Mouse (Mus musculus): ENCODE measurements around the gene Pbx2.
"Not testable (repeated sequence)": the region's sequence is repeated elsewhere in the genome, so short reads cannot be mapped to it uniquely, and the experiment has no call there.

Pbx2 gene

GRCm38 (mm10) chr17:34591029-34591993 is at the start of gene Pbx2:
Pbx2 (plus strand) TSS chr17:34591266.
- no peak for DNase-seq (ENCODE audit: extremely low spot score)

GRCm38 (mm10) chr17:34543567-34543966 is 47.5 kb upstream of the Pbx2 start:
- DNase-seq (ENCODE audit: extremely low spot score): not testable (repeated sequence)

GRCm38 (mm10) chr17:34546797-34547196 is 44.3 kb upstream of the Pbx2 start:
- no peak for DNase-seq (ENCODE audit: extremely low spot score)

- no peak for DNase-seq (ENCODE audit: extremely low spot score)
Measured at GRCm38 (mm10) chr17:34547601-34548000, 43.5 kb upstream of the Pbx2 start.

GRCm38 (mm10) chr17:34549156-34549555 is 41.9 kb upstream of the Pbx2 start:
- DNase-seq (ENCODE audit: extremely low spot score): no peak

- DNase-seq (ENCODE audit: extremely low spot score): no peak
Measured at GRCm38 (mm10) chr17:34549843-34550242, 41.2 kb upstream of the Pbx2 start.

- peak; percentile 70 for DNase-seq (ENCODE audit: extremely low spot score)
Measured at GRCm38 (mm10) chr17:34555483-34555882, 35.6 kb upstream of the Pbx2 start.

- DNase-seq (ENCODE audit: extremely low spot score): no peak
Measured at GRCm38 (mm10) chr17:34556406-34556805, 34.7 kb upstream of the Pbx2 start.

GRCm38 (mm10) chr17:34557411-34557810 is 33.7 kb upstream of the Pbx2 start:
- DNase-seq (ENCODE audit: extremely low spot score): no peak

GRCm38 (mm10) chr17:34559116-34559515 is 31.9 kb upstream of the Pbx2 start:
- no peak for DNase-seq (ENCODE audit: extremely low spot score)

- no peak for DNase-seq (ENCODE audit: extremely low spot score)
Measured at GRCm38 (mm10) chr17:34559895-34560294, 31.2 kb upstream of the Pbx2 start.

- no peak for DNase-seq (ENCODE audit: extremely low spot score)
Measured at GRCm38 (mm10) chr17:34560438-34560837, 30.6 kb upstream of the Pbx2 start.

GRCm38 (mm10) chr17:34561200-34561599 is 29.9 kb upstream of the Pbx2 start:
- no peak for DNase-seq (ENCODE audit: extremely low spot score)

GRCm38 (mm10) chr17:34562595-34562994 is 28.5 kb upstream of the Pbx2 start:
- DNase-seq (ENCODE audit: extremely low spot score): no peak

GRCm38 (mm10) chr17:34563354-34563753 is 27.7 kb upstream of the Pbx2 start:
- DNase-seq (ENCODE audit: extremely low spot score): no peak

- peak; percentile 24 for DNase-seq (ENCODE audit: extremely low spot score)
Measured at GRCm38 (mm10) chr17:34564003-34564421, 27.1 kb upstream of the Pbx2 start, which contains the start of gene Notch4. Notch4 (plus strand) TSS chr17:34564268.

- DNase-seq (ENCODE audit: extremely low spot score): no peak
Measured at GRCm38 (mm10) chr17:34564796-34565195, 26.3 kb upstream of the Pbx2 start.

GRCm38 (mm10) chr17:34567311-34567710 is 23.8 kb upstream of the Pbx2 start:
- DNase-seq (ENCODE audit: extremely low spot score): no peak

- no peak for DNase-seq (ENCODE audit: extremely low spot score)
Measured at GRCm38 (mm10) chr17:34568421-34568820, 22.6 kb upstream of the Pbx2 start.

GRCm38 (mm10) chr17:34569919-34570318 is 21.1 kb upstream of the Pbx2 start:
- no peak for DNase-seq (ENCODE audit: extremely low spot score)

- DNase-seq (ENCODE audit: extremely low spot score): no peak
Measured at GRCm38 (mm10) chr17:34571875-34572274, 19.2 kb upstream of the Pbx2 start.

- DNase-seq (ENCODE audit: extremely low spot score): no peak
Measured at GRCm38 (mm10) chr17:34572361-34572760, 18.7 kb upstream of the Pbx2 start.

GRCm38 (mm10) chr17:34576577-34576976 is 14.5 kb upstream of the Pbx2 start:
- no peak for DNase-seq (ENCODE audit: extremely low spot score)
